Mouse (Mus musculus) midbrain, postnatal 0 days (tissue): Measurements from ENCODE around the gene Gm9936. TPM values are rescaled to one million over a fixed set of nuclear protein-coding genes. Genes with fewer than 3 reads are reported as not detected.

ENCODE experiments used
- ATAC-seq: fragments of 200-750 bp; cut with Nextera tagmentation; 2 replicates; pipeline ENCODE4 v1.8.0; 2017; ENCODE audit warnings: moderate number of reproducible peaks, mild to moderate bottlenecking, moderate TSS enrichment, moderate library complexity; ENCODE audit not compliant: low FRiP score
- DNase-seq: peaks from one replicate; pipeline ENCODE4 v3.0.0-alpha.2; 2015; ENCODE audit warnings: low spot score
- H3K27ac ChIP-seq: fragments of 300-500 bp; sonication (generic); 2 replicates; pipeline ENCODE4 v1.5.1; 2014; ENCODE audit warnings: low read depth, mild to moderate bottlenecking, low read length, mixed read lengths
- H3K27me3 ChIP-seq: fragments of 300-500 bp; sonication (generic); 2 replicates; pipeline ENCODE4 v1.6.1; 2014; ENCODE audit warnings: low read length, control low read depth, mixed read lengths; ENCODE audit not compliant: insufficient read depth
- H3K36me3 ChIP-seq: fragments of 300-500 bp; sonication (generic); 2 replicates; pipeline ENCODE4 v1.6.1; 2014; ENCODE audit warnings: low read length, control low read depth, mixed read lengths; ENCODE audit not compliant: insufficient read depth
- H3K4me1 ChIP-seq: fragments of 300-500 bp; sonication (generic); 2 replicates; pipeline ENCODE4 v1.6.1; 2014; ENCODE audit warnings: mild to moderate bottlenecking, control low read depth, antibody characterized with exemption, low read length, mixed read lengths; ENCODE audit not compliant: insufficient read depth
- H3K4me2 ChIP-seq: fragments of 300-500 bp; sonication (generic); 2 replicates; pipeline ENCODE4 v1.6.1; 2014; ENCODE audit warnings: low read depth, mild to moderate bottlenecking, low read length, mixed read lengths; ENCODE audit not compliant: poor library complexity, severe bottlenecking
- H3K4me3 ChIP-seq: fragments of 300-500 bp; sonication (generic); 2 replicates; pipeline ENCODE4 v1.5.1; 2014; ENCODE audit warnings: low read depth, mild to moderate bottlenecking, low read length, moderate library complexity
- H3K9ac ChIP-seq: fragments of 300-500 bp; sonication (generic); replicated peaks from 2 replicates; pipeline ENCODE4 v1.6.1; 2014; ENCODE audit warnings: mild to moderate bottlenecking, low read length, moderate library complexity, mixed read lengths; ENCODE audit not compliant: poor library complexity, severe bottlenecking
- H3K9me3 ChIP-seq: fragments of 300-500 bp; sonication (generic); 2 replicates; pipeline ENCODE4 v1.6.1; 2016; ENCODE audit warnings: low read length, control low read depth
- CTCF ChIP-seq: IDR thresholded peaks from 2 replicates; pipeline ENCODE4 v1.5.1; 2016; ENCODE audit warnings: antibody characterized with exemption, mild to moderate bottlenecking
- WGBS: fragments of 180-500 bp; shearing (Covaris S2); extraction: QIAGEN DNeasy Blood & Tissue Kit; methylation state at CpG from one replicate; pipeline ENCODE4 v1.1.7; 2014; 5-methylcytosine and 5-hydroxymethylcytosine counted together
- polyA plus RNA-seq: library from polyadenylated mRNA; unstranded; fragments of >200 nt; fragmentation: Nextera tagmentation; extraction: Ambion mirVana; gene quantifications from 2 replicates; pipeline ENCODE4 v1.2.1, GENCODE M21; 2015
- total RNA-seq: library from RNA; depleted of rRNA; stranded (reverse); fragments of >200 nt; gene quantifications from 2 replicates; pipeline ENCODE4 v1.2.3, GENCODE M21; 2014; rRNA removed

The Gm9936 gene
- 5.8 and 6.7 TPM in 2 replicates for total RNA-seq
- polyA plus RNA-seq: 3.1 and 3.3 TPM in 2 replicates

GRCm38 (mm10) chr5:114858582-114858981, at the start of gene Gm9936:
TSS of gene Gm9936 (minus strand) at chr5:114858682.
- H3K4me1 ChIP-seq: peaks cover 4% of the 10 kb centered on the region
- peak within 1 kb of the TSS; percentile 55; the same call in 1 of the 2 replicates for H3K9ac ChIP-seq
- peak within 1 kb of the TSS; percentile 54 for H3K4me2 ChIP-seq
- H3K9me3 ChIP-seq: no peaks in the 10 kb centered on the region
- WGBS: 86% methylated on average over 12 of the region's 12 CpGs
- DNase-seq: no peak
- no peaks in the 10 kb centered on the region for H3K36me3 ChIP-seq
- H3K27me3 ChIP-seq: no peaks in the 10 kb centered on the region
- H3K4me3 ChIP-seq: peak within 1 kb of the TSS; percentile 23; the same call in 1 of the 2 replicates
- no peak for TF ChIP-seq CTCF
- peak within 1 kb of the TSS; percentile 26; the same call in 1 of the 2 replicates for H3K27ac ChIP-seq
- ATAC-seq: no peak

- no peaks in the 10 kb centered on the region for H3K9me3 ChIP-seq
- TF ChIP-seq CTCF: peak; percentile 87
- no peak overlapping the region for H3K4me2 ChIP-seq
- no peak overlapping the region for H3K9ac ChIP-seq
- no peak for ATAC-seq
- peak; percentile 68 for DNase-seq
- H3K27me3 ChIP-seq: no peaks in the 10 kb centered on the region
- WGBS: 38% methylated on average over 1 of the region's 1 CpGs
- no peak overlapping the region for H3K4me3 ChIP-seq
- H3K27ac ChIP-seq: no peak overlapping the region
- no peaks in the 10 kb centered on the region for H3K4me1 ChIP-seq
- no peaks in the 10 kb centered on the region for H3K36me3 ChIP-seq
Observed at GRCm38 (mm10) chr5:114902413-114902812, 43.9 kb upstream of the Gm9936 start.

GRCm38 (mm10) chr5:114898857-114899256, 40.4 kb upstream of the Gm9936 start:
- H3K4me3 ChIP-seq: no peak overlapping the region
- H3K4me2 ChIP-seq: no peak overlapping the region
- H3K27me3 ChIP-seq: no peaks in the 10 kb centered on the region
- ATAC-seq: no peak
- no peak overlapping the region for H3K9ac ChIP-seq
- DNase-seq: no peak
- H3K27ac ChIP-seq: no peak overlapping the region
- 76% methylated on average over 7 of the region's 7 CpGs for WGBS
- TF ChIP-seq CTCF: no peak
- no peaks in the 10 kb centered on the region for H3K36me3 ChIP-seq
- no peaks in the 10 kb centered on the region for H3K4me1 ChIP-seq
- no peaks in the 10 kb centered on the region for H3K9me3 ChIP-seq

- ATAC-seq (no peak), DNase-seq (no peak)
- Histone ChIP-seq H3K4me1 (no peaks in the 10 kb centered on the region), H3K9ac (no peak overlapping the region), H3K4me2 (peak overlapping the region; percentile 28), H3K27me3 (no peaks in the 10 kb centered on the region), H3K27ac (no peak overlapping the region), H3K4me3 (no peak overlapping the region), H3K36me3 (no peaks in the 10 kb centered on the region), H3K9me3 (no peaks in the 10 kb centered on the region)
- no peak for TF ChIP-seq CTCF
- 12% methylated on average over 7 of the region's 7 CpGs for WGBS
Observed at GRCm38 (mm10) chr5:114897374-114897793, 38.9 kb upstream of the Gm9936 start.

GRCm38 (mm10) chr5:114896688-114897373, 38.3 kb upstream of the Gm9936 start, which contains the start of gene Oasl2:
TSS of gene Oasl2 (plus strand) at chr5:114896936.
- Histone ChIP-seq H3K36me3 (no peaks in the 10 kb centered on the region), H3K4me2 (peak within 1 kb of the TSS; percentile 28), H3K4me3 (no peak within 1 kb of the TSS), H3K4me1 (no peaks in the 10 kb centered on the region), H3K9ac (no peak within 1 kb of the TSS), H3K9me3 (no peaks in the 10 kb centered on the region), H3K27ac (no peak within 1 kb of the TSS), H3K27me3 (no peaks in the 10 kb centered on the region)
- ATAC-seq: no peak
- 62% methylated on average over 13 of the region's 13 CpGs for WGBS
- no peak for DNase-seq
- no peak for TF ChIP-seq CTCF

GRCm38 (mm10) chr5:114895542-114895941, 37.1 kb upstream of the Gm9936 start:
- 87% methylated on average over 4 of the region's 4 CpGs for WGBS
- Histone ChIP-seq H3K4me1 (no peaks in the 10 kb centered on the region), H3K27ac (no peak overlapping the region), H3K9me3 (no peaks in the 10 kb centered on the region), H3K27me3 (no peaks in the 10 kb centered on the region), H3K4me2 (no peak overlapping the region), H3K36me3 (no peaks in the 10 kb centered on the region), H3K4me3 (no peak overlapping the region), H3K9ac (no peak overlapping the region)
- DNase-seq (no peak), ATAC-seq (no peak)
- TF ChIP-seq CTCF: no peak
